Mouse (Mus musculus) neural tube, embryonic 12.5 days (tissue): Measurements from ENCODE around the gene Specc1l. TPM values are rescaled to one million over a fixed set of nuclear protein-coding genes. Genes with fewer than 3 reads are reported as not detected.

ENCODE experiments used
- ATAC-seq: fragments of 200-750 bp; cut with Nextera tagmentation; 2 replicates; pipeline ENCODE4 v1.8.0; 2017; ENCODE audit warnings: low read depth, mild to moderate bottlenecking, moderate TSS enrichment, moderate library complexity; ENCODE audit not compliant: low FRiP score
- H3K27ac ChIP-seq: fragments of 300-500 bp; sonication (generic); 2 replicates; pipeline ENCODE4 v1.5.1; 2016
- H3K27me3 ChIP-seq: fragments of 300-500 bp; sonication (generic); replicated peaks from 2 replicates; pipeline ENCODE4 v1.6.1; 2016; ENCODE audit warnings: mild to moderate bottlenecking
- H3K36me3 ChIP-seq: fragments of 300-500 bp; sonication (generic); 2 replicates; pipeline ENCODE4 v1.6.1; 2016; ENCODE audit warnings: mild to moderate bottlenecking
- H3K4me1 ChIP-seq: fragments of 300-500 bp; sonication (generic); 2 replicates; pipeline ENCODE4 v1.6.1; 2016
- H3K4me2 ChIP-seq: fragments of 300-500 bp; sonication (generic); replicated peaks from 2 replicates; pipeline ENCODE4 v1.6.1; 2016; ENCODE audit warnings: mild to moderate bottlenecking
- H3K4me3 ChIP-seq: fragments of 300-500 bp; sonication (generic); 2 replicates; pipeline ENCODE4 v1.5.1; 2016
- H3K9ac ChIP-seq: fragments of 300-500 bp; sonication (generic); 2 replicates; pipeline ENCODE4 v1.6.1; 2016; ENCODE audit warnings: mild to moderate bottlenecking
- H3K9me3 ChIP-seq: fragments of 300-500 bp; sonication (generic); 2 replicates; pipeline ENCODE4 v1.6.1; 2016; ENCODE audit warnings: mild to moderate bottlenecking
- WGBS: fragments of 180-500 bp; shearing (Covaris S2); methylation state at CpG from one replicate; pipeline ENCODE4 v1.1.7; 2016; 5-methylcytosine and 5-hydroxymethylcytosine counted together
- polyA plus RNA-seq: library from polyadenylated mRNA; unstranded; fragments of >200 nt; fragmentation: Nextera tagmentation; extraction: Ambion mirVana; gene quantifications from 2 replicates; pipeline ENCODE4 v1.2.1, GENCODE M21; 2016

Specc1l gene
- polyA plus RNA-seq, 1 experiment from 2014 or later, result 43.2 TPM

DNA sequence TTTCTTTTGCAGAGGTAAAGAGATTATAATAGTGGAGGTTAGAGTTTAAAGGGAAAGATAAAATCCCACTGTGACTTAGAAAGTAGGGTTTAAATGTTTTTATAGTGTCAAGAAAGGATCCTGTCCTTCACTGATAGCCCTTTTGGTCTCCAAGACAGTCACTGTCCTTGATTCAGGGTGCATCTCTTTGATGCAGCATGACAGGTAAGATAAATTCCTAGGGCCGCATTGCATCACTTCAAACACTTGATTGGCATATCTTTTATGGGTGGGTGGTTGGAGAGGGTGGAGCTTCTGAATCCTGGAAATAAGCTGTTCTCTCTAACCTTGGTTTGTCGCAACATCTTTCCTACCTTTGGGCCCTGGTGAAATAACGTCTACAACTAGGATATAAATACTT, 15.5 kb downstream of the Specc1l start:
- no peak overlapping the region for H3K4me2 ChIP-seq
- ATAC-seq, result no peak
- 0 out of 2 replicates have a peak, but pooled peaks cover 4% of the 10 kb centered on the region for H3K4me1 ChIP-seq
- no peak overlapping the region for H3K27ac ChIP-seq
- H3K9ac ChIP-seq, result no peak overlapping the region
- WGBS, result 89% methylated on average over 3 of the region's 3 CpGs
- no peaks in the 10 kb centered on the region for H3K27me3 ChIP-seq
- H3K36me3 ChIP-seq, result peaks cover 15% of the 10 kb centered on the region
- H3K4me3 ChIP-seq, result no peak overlapping the region
- H3K9me3 ChIP-seq, result no peaks in the 10 kb centered on the region

DNA sequence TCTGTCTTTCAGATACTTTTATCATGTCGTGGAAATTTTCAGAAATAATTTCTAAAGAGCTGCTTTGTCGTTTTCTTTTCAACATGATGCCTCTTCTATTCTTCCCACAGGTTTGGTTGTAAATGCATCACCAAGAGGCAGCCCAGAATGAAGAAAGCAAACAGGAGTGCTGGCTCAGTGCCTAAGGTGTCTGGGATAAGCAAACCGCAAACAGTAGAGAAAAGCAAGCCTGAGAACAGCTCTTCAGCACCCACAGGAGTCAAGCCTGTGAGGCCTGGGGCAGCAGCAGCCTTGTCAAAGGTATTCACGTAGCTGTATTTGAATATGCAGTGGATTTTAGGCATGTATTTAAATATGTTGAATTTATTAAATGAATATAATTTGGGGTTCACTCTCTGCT, 18.7 kb downstream of the Specc1l start:
- Histone ChIP-seq H3K4me1 (no peaks in the 10 kb centered on the region), H3K27ac (no peak overlapping the region), H3K27me3 (no peaks in the 10 kb centered on the region), H3K9me3 (no peaks in the 10 kb centered on the region), H3K9ac (no peak overlapping the region), H3K4me3 (no peak overlapping the region), H3K4me2 (no peak overlapping the region), H3K36me3 (peaks cover 20% of the 10 kb centered on the region)
- 92% methylated on average over 4 of the region's 4 CpGs for WGBS
- no peak for ATAC-seq

DNA sequence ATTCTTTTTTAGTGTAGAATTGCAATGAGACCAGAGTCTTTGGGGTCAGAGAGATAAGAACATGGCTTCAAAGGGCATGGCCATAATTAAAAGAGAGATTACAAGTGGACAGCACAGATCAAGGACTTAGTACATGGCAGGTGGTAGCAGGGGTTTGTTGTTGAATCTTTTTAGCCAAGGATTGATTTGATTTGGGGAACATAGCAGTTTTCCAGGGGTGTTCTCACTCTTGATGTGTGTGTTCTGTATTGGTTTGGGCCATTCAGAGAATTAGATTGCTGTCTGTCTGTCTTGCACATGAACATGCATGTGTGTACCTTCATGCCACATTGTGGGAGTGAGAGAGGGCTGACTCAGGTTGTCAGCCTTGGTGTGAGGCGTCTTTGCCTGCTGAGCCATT, 20.0 kb downstream of the Specc1l start:
- 83% methylated on average over 1 of the region's 1 CpGs for WGBS
- Histone ChIP-seq H3K36me3 (peaks cover 20% of the 10 kb centered on the region), H3K9ac (no peak overlapping the region), H3K27ac (no peak overlapping the region), H3K4me1 (no peaks in the 10 kb centered on the region), H3K9me3 (no peaks in the 10 kb centered on the region), H3K4me2 (no peak overlapping the region), H3K27me3 (no peaks in the 10 kb centered on the region), H3K4me3 (no peak overlapping the region)
- no peak for ATAC-seq

DNA sequence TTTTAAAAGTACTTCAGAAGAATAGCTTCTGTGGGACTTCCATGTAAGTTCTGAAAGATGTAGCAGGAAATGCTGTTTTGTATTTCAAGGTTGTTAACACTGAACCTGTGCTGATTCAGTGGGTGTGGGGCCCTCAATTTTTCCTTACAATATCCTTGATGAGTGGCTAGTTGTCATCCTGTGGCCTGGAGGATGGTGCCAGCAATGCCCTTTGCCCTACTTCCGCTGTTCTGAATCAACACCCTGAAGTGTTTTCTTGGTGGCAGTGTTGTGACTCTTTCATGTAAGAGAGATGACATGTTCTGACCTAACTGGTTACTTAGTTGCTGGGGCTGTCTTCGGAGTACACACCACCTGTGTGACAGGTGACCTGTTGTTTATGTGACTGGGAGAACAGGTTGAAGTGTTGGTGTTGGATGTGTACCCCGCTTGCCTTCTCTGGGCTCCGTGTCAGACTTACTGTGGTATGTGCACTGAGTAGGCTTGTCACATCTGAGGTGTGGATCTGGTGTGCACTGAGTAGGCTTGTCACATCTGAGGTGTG, 20.8 kb downstream of the Specc1l start:
- H3K4me3 ChIP-seq, result no peak overlapping the region
- H3K27ac ChIP-seq, result no peak overlapping the region
- H3K4me1 ChIP-seq, result no peaks in the 10 kb centered on the region
- H3K36me3 ChIP-seq, result peaks cover 20% of the 10 kb centered on the region
- H3K9me3 ChIP-seq, result no peaks in the 10 kb centered on the region
- H3K27me3 ChIP-seq, result no peaks in the 10 kb centered on the region
- 95% methylated on average over 4 of the region's 4 CpGs for WGBS
- ATAC-seq, result no peak
- no peak overlapping the region for H3K4me2 ChIP-seq
- no peak overlapping the region for H3K9ac ChIP-seq

DNA sequence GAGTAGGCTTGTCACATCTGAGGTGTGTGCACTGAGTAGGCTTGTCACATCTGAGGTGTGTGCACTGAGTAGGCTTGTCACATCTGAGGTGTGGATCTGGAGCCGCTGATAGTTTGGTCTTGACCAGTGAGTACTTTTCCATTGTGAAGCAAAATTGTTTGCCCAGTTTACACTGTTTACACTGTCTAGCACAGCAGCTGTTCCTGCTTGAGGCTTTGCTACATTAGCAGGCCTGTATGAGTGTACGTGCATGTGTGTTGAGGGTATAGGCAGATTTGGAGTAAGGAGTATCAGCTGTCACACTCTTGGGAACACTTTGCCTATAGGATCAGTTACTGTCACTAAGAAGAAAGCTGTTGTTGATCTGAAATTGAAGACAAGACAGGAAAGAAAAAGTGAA, 21.6 kb downstream of the Specc1l start:
- Histone ChIP-seq H3K27me3 (no peaks in the 10 kb centered on the region), H3K9ac (no peak overlapping the region), H3K36me3 (peaks cover 24% of the 10 kb centered on the region), H3K4me2 (no peak overlapping the region), H3K27ac (no peak overlapping the region), H3K4me1 (no peaks in the 10 kb centered on the region), H3K4me3 (no peak overlapping the region), H3K9me3 (no peaks in the 10 kb centered on the region)
- no peak for ATAC-seq
- WGBS, result 80% methylated on average over 2 of the region's 2 CpGs

DNA sequence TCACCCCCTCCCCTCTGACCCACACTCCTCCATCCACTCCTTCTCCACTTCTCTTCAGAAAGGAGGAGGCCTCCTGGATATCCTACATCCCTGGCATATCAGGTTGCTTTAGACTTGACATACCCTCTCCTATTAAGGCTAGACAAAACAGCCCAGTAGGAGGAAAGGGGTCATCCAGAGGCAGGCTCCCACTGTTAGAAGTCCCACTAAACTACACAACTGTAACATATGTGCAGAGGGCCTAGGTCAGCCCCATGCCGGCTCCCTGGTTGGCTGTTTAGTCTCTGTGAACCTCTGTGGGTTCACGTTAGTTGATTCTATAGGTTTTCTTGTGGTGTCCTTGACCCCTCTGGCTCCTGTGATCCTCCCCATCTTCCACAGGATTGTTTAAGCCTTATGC, 23.9 kb downstream of the Specc1l start:
- no peak overlapping the region for H3K4me3 ChIP-seq
- H3K9ac ChIP-seq, result no peak overlapping the region
- no peak overlapping the region for H3K4me2 ChIP-seq
- no peaks in the 10 kb centered on the region for H3K9me3 ChIP-seq
- ATAC-seq, result no peak
- peaks cover 24% of the 10 kb centered on the region for H3K36me3 ChIP-seq
- 81% methylated on average over 2 of the region's 2 CpGs for WGBS
- no peaks in the 10 kb centered on the region for H3K27me3 ChIP-seq
- H3K4me1 ChIP-seq, result no peaks in the 10 kb centered on the region
- H3K27ac ChIP-seq, result no peak overlapping the region

DNA sequence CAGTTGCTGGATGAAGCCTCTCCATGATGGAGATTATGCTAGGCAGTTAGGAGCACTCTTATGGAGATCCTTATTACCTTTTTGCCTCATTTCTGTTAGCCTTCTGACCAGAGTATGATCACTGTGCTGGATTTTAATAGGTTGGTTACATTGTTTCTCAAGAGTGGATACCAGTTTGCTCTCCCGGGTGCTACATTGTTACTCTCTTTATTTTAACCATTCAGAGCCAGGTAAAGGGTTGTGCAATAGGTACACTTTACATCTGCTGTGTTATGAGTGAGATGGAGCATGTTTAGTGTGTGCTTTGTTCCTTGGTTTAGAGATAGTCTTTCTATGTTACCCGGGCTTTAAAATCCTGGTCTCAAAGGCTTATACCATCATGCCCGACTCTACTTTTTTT, 24.3 kb downstream of the Specc1l start:
- H3K9me3 ChIP-seq, result no peaks in the 10 kb centered on the region
- 97% methylated on average over 3 of the region's 3 CpGs for WGBS
- H3K27me3 ChIP-seq, result no peaks in the 10 kb centered on the region
- H3K36me3 ChIP-seq, result peaks cover 23% of the 10 kb centered on the region
- no peak overlapping the region for H3K9ac ChIP-seq
- no peaks in the 10 kb centered on the region for H3K4me1 ChIP-seq
- H3K4me2 ChIP-seq, result no peak overlapping the region
- no peak overlapping the region for H3K4me3 ChIP-seq
- ATAC-seq, result no peak
- H3K27ac ChIP-seq, result no peak overlapping the region

DNA sequence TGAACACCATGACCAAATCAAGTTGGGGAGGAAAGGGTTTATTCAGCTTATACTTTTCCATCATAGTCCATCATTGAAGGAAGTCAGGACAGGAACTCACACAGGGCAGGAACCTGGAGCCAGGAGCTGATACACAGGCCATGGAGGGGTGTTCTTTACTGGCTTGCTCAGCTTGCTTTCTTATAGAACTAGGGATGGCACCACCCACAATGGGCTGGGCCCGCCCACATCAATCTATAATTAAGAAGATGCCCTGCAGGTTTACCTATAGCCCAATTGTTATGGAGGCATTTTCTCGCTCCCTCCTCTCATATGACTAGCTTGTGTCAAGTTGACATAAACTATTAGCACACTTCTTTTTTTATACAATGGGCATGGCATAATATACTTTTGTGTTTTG, 25.3 kb downstream of the Specc1l start:
- Histone ChIP-seq H3K9me3 (no peaks in the 10 kb centered on the region), H3K9ac (no peak overlapping the region), H3K4me2 (no peak overlapping the region), H3K27me3 (no peaks in the 10 kb centered on the region), H3K36me3 (peaks cover 24% of the 10 kb centered on the region), H3K4me1 (no peaks in the 10 kb centered on the region), H3K27ac (no peak overlapping the region), H3K4me3 (no peak overlapping the region)
- no peak for ATAC-seq
- WGBS, result 92% methylated on average over 2 of the region's 2 CpGs

DNA sequence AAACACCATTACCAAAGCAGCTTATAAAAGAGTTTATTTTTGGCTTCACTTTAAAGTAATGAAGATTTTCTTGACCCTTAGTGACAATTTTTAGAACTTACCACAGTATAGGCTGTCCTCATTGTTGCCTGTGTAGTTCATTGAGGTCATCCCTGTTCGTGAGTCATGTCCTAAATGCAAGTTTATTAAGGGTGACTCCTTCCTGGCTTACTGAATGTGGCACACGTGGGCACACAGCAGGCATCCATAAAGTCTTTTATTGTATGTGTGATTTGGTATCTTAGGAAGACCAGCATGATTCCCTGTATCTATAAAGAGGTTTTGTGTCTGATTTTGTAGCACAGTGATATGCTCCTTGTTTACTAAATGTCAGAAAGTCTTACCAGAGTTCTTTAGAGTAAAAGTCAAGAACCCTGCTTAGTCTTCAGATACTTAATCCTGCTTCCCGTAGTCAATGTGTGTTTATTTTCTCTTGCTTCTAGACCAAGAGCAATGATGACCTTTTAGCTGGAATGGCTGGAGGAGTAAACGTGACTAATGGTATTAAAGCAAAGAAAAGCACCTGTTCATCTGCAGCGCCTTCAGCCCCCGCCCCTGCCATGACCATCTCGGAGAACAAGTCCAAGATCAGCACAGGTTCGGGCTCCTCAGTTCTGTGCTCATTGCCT, 28.8 kb downstream of the Specc1l start:
- H3K27me3 ChIP-seq, result no peaks in the 10 kb centered on the region
- no peak overlapping the region for H3K4me3 ChIP-seq
- 86% methylated on average over 8 of the region's 8 CpGs for WGBS
- H3K4me1 ChIP-seq, result no peaks in the 10 kb centered on the region
- H3K4me2 ChIP-seq, result no peak overlapping the region
- no peak overlapping the region for H3K27ac ChIP-seq
- no peak for ATAC-seq
- H3K36me3 ChIP-seq, result peaks cover 40% of the 10 kb centered on the region
- no peak overlapping the region for H3K9ac ChIP-seq
- H3K9me3 ChIP-seq, result no peaks in the 10 kb centered on the region

DNA sequence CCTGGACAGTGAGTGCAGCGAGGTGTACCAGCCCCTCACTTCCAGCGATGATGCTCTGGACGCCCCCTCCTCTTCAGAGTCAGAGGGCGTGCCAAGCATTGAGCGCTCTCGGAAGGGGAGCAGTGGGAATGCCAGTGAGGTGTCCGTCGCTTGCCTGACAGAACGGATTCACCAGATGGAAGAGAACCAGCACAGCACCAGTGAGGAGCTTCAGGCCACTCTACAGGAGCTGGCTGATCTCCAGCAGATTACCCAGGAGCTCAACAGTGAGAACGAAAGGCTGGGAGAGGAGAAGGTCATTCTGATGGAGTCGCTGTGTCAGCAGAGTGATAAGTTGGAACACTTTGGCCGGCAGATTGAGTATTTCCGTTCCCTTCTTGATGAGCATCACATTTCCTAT, 33.9 kb downstream of the Specc1l start:
- H3K4me1 ChIP-seq, result no peaks in the 10 kb centered on the region
- no peak overlapping the region for H3K4me2 ChIP-seq
- H3K27me3 ChIP-seq, result no peaks in the 10 kb centered on the region
- no peak overlapping the region for H3K4me3 ChIP-seq
- no peaks in the 10 kb centered on the region for H3K9me3 ChIP-seq
- 94% methylated on average over 13 of the region's 13 CpGs for WGBS
- no peak overlapping the region for H3K27ac ChIP-seq
- no peak overlapping the region for H3K9ac ChIP-seq
- peaks cover 60% of the 10 kb centered on the region for H3K36me3 ChIP-seq
- no peak for ATAC-seq

DNA sequence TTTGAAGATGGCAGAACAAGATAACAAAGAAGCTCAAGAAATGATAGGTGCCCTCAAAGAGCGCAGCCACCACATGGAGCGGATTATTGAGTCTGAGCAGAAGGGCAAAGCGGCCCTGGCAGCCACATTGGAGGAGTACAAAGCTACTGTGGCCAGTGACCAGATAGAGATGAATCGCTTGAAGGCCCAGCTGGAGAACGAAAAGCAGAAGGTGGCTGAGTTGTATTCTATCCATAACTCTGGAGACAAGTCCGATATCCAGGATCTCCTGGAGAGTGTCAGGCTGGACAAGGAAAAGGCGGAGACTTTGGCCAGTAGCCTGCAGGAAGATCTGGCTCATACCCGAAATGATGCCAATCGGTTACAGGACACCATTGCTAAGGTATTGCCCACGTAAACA, 34.5 kb downstream of the Specc1l start:
- H3K27ac ChIP-seq, result no peak overlapping the region
- ATAC-seq, result no peak
- H3K27me3 ChIP-seq, result no peaks in the 10 kb centered on the region
- H3K4me1 ChIP-seq, result no peaks in the 10 kb centered on the region
- H3K36me3 ChIP-seq, result peaks cover 57% of the 10 kb centered on the region
- WGBS, result 96% methylated on average over 10 of the region's 10 CpGs
- H3K9ac ChIP-seq, result no peak overlapping the region
- H3K4me3 ChIP-seq, result no peak overlapping the region
- H3K9me3 ChIP-seq, result no peaks in the 10 kb centered on the region
- no peak overlapping the region for H3K4me2 ChIP-seq

DNA sequence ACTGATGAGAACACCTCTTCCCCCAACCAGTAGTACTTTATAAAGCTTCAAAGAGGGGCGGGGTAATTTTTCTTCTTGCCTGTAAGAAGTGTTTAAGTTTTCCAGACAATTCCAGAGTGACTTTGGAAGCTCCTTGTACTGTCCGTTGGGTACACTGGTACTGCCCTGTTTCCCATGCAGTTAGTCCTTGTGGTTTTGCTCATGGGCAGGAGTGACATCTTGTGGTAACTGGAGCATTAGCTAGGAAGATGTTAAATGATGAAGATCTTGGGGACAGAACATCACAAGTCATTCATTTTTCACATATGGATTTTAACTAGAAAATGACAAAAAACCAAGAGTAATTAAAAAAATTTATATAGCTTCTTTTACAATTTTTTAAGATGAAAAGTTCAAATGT, 39.1 kb downstream of the Specc1l start:
- no peak overlapping the region for H3K4me2 ChIP-seq
- H3K9me3 ChIP-seq, result no peaks in the 10 kb centered on the region
- ATAC-seq, result no peak
- no peaks in the 10 kb centered on the region for H3K4me1 ChIP-seq
- WGBS, result 73% methylated on average over 2 of the region's 2 CpGs
- H3K27me3 ChIP-seq, result no peaks in the 10 kb centered on the region
- no peak overlapping the region for H3K27ac ChIP-seq
- H3K9ac ChIP-seq, result no peak overlapping the region
- no peak overlapping the region for H3K4me3 ChIP-seq
- peaks cover 26% of the 10 kb centered on the region for H3K36me3 ChIP-seq

DNA sequence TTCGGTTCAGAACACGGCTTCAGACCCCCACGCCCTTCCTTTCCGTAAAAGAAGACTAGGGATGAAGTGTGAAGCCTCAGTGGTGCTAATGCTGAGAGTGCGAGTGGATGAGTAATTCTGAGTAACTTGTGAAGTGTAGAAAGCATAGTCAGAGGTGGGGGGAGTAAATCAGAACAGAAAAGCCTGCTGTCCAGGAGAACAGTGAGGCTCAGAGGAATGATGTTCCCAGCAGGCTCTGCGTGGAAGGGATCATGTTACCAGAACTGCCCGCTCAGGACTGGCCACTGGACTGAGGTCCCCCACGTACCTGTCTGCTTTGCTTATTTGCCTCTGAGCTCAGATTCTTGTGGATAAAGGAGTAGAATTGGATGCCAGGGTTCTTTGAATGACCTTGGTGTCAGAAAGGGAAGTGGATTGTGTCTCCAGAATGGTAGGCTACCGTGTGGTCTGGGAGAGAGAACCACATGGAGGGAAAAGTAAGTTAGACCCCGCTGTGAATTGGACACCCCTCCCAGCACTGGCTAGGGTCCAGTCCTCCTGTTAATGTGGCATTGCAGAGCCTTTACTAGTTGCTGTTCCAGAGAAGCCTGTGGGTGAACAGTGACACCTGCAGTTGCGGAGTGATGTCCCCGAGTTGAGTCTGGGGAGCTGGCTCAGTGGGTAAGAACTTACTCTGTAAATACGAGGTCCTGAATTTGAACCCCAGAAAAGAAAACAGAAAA, 40.6 kb downstream of the Specc1l start:
- no peaks in the 10 kb centered on the region for H3K27me3 ChIP-seq
- H3K27ac ChIP-seq, result no peak overlapping the region
- no peaks in the 10 kb centered on the region for H3K9me3 ChIP-seq
- no peak overlapping the region for H3K4me2 ChIP-seq
- no peak overlapping the region for H3K4me3 ChIP-seq
- no peak overlapping the region for H3K9ac ChIP-seq
- no peak for ATAC-seq
- H3K36me3 ChIP-seq, result peaks cover 14% of the 10 kb centered on the region
- 73% methylated on average over 13 of the region's 13 CpGs for WGBS
- no peaks in the 10 kb centered on the region for H3K4me1 ChIP-seq
